Mouse (Mus musculus) fibroblast of lung, adult 2 months (primary cell): ENCODE measurements around the gene Pnp2.
"Not testable (repeated sequence)": the region's sequence is repeated elsewhere in the genome, so short reads cannot be mapped to it uniquely, and the experiment has no call there.

Experiments used
- DNase-seq: peaks from one replicate; pipeline ENCODE4 v3.0.0-alpha.2; 2011; ENCODE audit warnings: low read depth

Pnp2 gene

GRCm38 (mm10) chr14:50955942-50956508 lies at the start of gene Pnp2:
TSS of gene Pnp2 (plus strand) at chr14:50955992.
- not testable (repeated sequence) for DNase-seq

GRCm38 (mm10) chr14:50908126-50908525 lies 47.7 kb upstream of the Pnp2 start:
- no peak for DNase-seq

GRCm38 (mm10) chr14:50911356-50911755 lies 44.4 kb upstream of the Pnp2 start:
- no peak for DNase-seq

GRCm38 (mm10) chr14:50923437-50923836 lies 32.4 kb upstream of the Pnp2 start:
- DNase-seq: not testable (repeated sequence)

GRCm38 (mm10) chr14:50924281-50925064 lies 31.3 kb upstream of the Pnp2 start, which contains the start of the genes Osgep and Apex1:
TSS of gene Osgep (minus strand) at chr14:50924893.
TSS of gene Apex1 (plus strand) at chr14:50924968.
- DNase-seq: peak; percentile 97

- DNase-seq: no peak
Measured at GRCm38 (mm10) chr14:50925111-50925920, 30.5 kb upstream of the Pnp2 start.

- no peak for DNase-seq
Measured at GRCm38 (mm10) chr14:50927366-50927765, 28.4 kb upstream of the Pnp2 start.

GRCm38 (mm10) chr14:50929951-50930350 lies 25.8 kb upstream of the Pnp2 start:
- DNase-seq: no peak

GRCm38 (mm10) chr14:50930377-50930753 lies 25.4 kb upstream of the Pnp2 start:
- no peak for DNase-seq

GRCm38 (mm10) chr14:50930754-50931492 lies 24.9 kb upstream of the Pnp2 start, which contains the start of the genes Pip4p1 and Pnp:
TSS of gene Pip4p1 (minus strand) at chr14:50930856.
TSS of gene Pnp (plus strand) at chr14:50931082.
- peak; percentile 99 for DNase-seq

- no peak for DNase-seq
Measured at GRCm38 (mm10) chr14:50931493-50932020, 24.2 kb upstream of the Pnp2 start.

GRCm38 (mm10) chr14:50936649-50937048 lies 19.1 kb upstream of the Pnp2 start:
- no peak for DNase-seq

GRCm38 (mm10) chr14:50938119-50938908 lies 17.5 kb upstream of the Pnp2 start:
- no peak for DNase-seq

- no peak for DNase-seq
Measured at GRCm38 (mm10) chr14:50938940-50939339, 16.9 kb upstream of the Pnp2 start.

GRCm38 (mm10) chr14:50943932-50944667 lies 11.7 kb upstream of the Pnp2 start, which contains the start of gene Gm49342:
TSS of gene Gm49342 (plus strand) at chr14:50944517.
- peak; percentile 93 for DNase-seq

GRCm38 (mm10) chr14:50944668-50945033 lies 11.1 kb upstream of the Pnp2 start:
- DNase-seq: not testable (repeated sequence)

GRCm38 (mm10) chr14:50945081-50945480 lies 10.7 kb upstream of the Pnp2 start:
- DNase-seq: not testable (repeated sequence)

GRCm38 (mm10) chr14:50945526-50945925 lies 10.3 kb upstream of the Pnp2 start:
- DNase-seq: not testable (repeated sequence)

- DNase-seq: no peak
Measured at GRCm38 (mm10) chr14:50955487-50955886, 305 bp upstream of the Pnp2 start.

GRCm38 (mm10) chr14:50956724-50957123 lies 932 bp downstream of the Pnp2 start:
- not testable (repeated sequence) for DNase-seq
